Mouse (Mus musculus) A20 (cell line): ENCODE results near the gene Hist1h1c.

ENCODE experiments used
- DNase-seq: peaks from one replicate; pipeline ENCODE4 v3.0.0-alpha.2; 2011; ENCODE audit warnings: low read depth, low spot score

Hist1h1c gene

GRCm38 (mm10) chr13:23745381-23746161 lies 7.0 kb downstream of the Hist1h1c start, which contains the start of gene Hist1h3c:
Hist1h3c (minus strand) TSS chr13:23745602.
- peak; percentile 94 for DNase-seq

GRCm38 (mm10) chr13:23746201-23747080 lies 7.8 kb downstream of the Hist1h1c start, which contains the start of gene Hist1h2bb:
Hist1h2bb (plus strand) TSS chr13:23746734.
- DNase-seq = peak; percentile 95

- DNase-seq = peak; percentile 78
These were observed 8.7 kb downstream of the Hist1h1c start for GRCm38 (mm10) chr13:23747081-23747891.

GRCm38 (mm10) chr13:23747892-23748288 lies 9.3 kb downstream of the Hist1h1c start:
- DNase-seq = no peak

- no peak for DNase-seq
These were observed 11.0 kb downstream of the Hist1h1c start for GRCm38 (mm10) chr13:23749563-23750121.

- DNase-seq = peak; percentile 89
These were observed 12.3 kb downstream of the Hist1h1c start, which contains the start of gene Hist1h2ab for GRCm38 (mm10) chr13:23750839-23751477. Hist1h2ab (plus strand) TSS chr13:23751126.

DNA sequence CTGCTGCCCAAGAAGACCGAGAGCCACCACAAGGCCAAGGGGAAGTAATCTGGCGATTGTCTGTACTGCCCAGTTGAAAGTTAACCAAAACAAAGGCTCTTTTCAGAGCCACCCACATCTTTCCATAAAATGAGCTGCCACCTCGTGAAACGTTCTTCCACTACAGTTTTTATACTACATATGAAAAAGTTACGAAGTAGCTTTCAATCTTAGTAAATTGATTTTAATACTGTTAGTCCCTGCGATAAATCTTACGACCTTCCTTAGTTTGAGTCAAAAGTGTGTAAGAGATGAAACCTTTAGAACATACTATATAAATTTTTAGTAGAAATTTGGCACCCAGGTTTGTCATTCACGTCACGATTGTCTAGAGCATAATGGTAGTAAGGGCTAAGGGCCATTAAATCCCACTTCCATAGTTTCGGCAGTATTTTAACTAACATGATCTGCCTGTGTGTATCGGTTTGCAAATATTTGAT lies 12.9 kb downstream of the Hist1h1c start:
- DNase-seq = peak; percentile 75

GRCm38 (mm10) chr13:23752067-23752741 lies 13.6 kb downstream of the Hist1h1c start, which contains the start of gene Hist1h3b:
Hist1h3b (plus strand) TSS chr13:23752267.
- peak; percentile 95 for DNase-seq

DNA sequence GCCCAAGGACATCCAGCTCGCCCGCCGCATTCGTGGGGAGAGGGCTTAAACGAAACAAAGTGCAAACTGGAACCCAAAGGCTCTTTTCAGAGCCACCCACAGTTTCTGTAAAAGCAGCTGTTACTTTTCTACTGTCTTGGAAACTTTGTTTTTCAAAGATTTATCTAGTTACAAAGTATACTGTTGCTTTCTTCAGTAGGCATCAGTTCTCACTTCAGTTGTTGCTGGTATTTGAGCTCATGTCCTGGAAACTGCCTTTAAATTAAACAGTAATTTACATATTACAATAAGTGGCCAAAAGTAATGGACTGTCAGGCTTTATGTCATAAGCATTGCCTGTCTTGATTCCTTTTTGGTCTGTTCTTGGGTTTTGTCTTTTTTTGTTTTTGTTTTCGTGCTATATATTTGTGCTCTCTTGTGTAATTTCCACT lies 14.1 kb downstream of the Hist1h1c start:
- DNase-seq = peak; percentile 73

DNA sequence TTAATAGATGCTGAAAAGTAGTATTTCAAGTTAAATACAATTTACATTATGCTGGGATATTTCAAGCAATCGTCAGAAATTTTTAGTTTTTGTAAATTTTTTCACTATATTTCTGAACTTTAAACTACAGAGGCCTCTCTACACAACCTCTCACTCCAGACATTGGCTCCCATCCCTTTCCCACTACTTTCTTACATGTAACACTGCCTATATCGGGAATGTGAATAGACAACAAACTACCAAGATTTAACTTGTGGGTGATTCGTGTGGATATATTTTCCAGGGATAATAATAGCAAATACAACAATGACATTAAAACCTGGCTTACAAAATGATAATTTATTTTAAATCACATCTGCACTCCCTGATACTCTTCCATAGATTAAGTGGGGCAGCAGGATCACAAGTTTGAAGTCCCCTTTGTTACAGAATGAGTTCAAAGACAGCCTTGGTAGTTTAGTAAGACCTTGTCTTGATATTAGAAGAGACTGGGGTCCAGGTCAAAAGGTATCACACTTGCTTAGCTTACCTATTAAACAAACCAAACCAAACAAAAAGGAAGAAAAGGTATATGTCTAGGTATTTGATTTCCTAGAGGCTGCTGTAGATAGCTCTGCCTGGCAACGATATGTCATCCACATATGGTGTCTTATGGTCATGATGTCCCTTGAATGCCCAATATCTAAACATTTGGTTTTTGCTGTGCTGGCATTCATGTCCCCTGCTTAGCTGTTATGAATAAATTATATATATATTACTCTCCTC lies 14.9 kb downstream of the Hist1h1c start:
- no peak for DNase-seq

DNA sequence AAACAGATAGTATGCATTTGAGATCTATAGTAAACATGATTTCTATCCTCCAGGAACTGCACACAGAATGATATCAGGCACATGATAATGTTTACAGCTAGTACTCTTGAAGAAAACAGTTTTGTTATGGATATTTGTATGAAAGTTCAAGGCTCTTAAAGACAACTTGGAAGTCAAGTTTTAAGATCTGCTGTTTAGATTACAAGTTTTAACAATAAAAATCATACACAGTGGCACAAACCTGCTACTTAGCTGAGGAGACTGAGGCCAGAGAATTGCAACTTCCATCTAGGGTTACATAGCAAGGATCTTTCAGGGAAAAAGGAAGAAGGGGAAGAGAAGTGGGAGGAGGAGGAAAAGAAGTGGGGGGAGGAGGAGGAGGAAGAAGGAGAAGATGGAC lies 16.4 kb downstream of the Hist1h1c start:
- DNase-seq = no peak

DNA sequence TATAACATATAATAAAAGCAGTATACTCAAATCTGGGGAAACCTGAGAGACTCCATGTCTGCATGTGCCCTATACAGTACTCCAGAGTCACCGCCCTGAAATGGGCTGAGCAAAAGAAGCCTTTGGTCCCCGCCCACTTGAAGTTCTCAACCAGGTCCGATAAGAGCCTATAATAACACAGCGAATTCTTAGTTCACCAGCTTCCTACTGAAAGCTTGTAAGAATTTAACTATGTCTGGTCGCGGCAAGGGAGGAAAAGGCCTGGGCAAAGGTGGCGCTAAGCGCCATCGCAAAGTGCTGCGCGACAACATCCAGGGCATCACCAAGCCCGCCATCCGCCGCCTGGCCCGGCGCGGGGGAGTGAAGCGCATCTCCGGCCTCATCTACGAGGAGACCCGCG lies 18.2 kb downstream of the Hist1h1c start, which contains the start of gene Hist1h4b:
TSS of gene Hist1h4b (plus strand) at position 224 of the 400 bp plus-strand sequence.
- DNase-seq = peak; percentile 97

- DNase-seq = peak; percentile 75
These were observed 18.7 kb downstream of the Hist1h1c start for GRCm38 (mm10) chr13:23757211-23757773.

- DNase-seq = no peak
These were observed 19.3 kb downstream of the Hist1h1c start for GRCm38 (mm10) chr13:23757921-23758320.

DNA sequence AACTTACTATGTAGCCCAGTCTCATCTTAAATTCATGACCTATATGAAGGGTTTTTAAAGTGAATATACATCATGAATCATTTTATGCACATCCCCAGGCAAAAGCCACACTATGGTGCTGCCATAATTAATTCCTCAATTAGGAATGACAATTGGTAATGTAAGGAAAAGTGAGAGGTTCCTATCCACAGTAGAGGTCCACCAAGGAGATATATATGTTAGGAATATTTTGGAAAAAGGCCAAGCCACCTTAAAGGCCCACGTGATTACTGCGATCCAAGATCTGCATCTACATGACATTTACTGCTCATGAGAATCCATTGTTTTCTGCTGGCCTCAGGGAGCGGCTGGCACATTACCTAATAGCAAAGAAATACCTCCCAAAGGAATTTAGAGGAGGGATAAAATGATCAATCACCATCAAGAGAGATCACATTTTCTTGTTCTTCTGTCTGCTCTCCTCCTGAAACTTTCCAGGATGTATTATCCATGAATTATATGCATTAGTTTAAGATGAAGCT lies 20.7 kb downstream of the Hist1h1c start:
- no peak for DNase-seq

DNA sequence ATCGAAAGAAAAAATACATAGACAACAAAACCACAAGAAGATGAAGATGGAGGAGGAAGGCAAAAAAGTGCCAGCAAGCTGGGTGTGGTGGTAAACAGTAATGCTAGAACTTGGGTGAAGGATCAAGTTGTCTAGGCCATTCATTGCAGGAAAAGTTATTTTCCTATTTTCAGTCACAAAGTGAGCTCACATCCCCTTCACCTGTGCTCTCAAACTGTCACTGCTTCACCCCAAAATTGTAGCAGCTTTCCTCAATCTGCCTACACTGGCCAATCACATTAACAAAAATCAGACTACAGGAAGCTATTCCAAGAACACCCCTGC lies 21.3 kb downstream of the Hist1h1c start:
- no peak for DNase-seq

- peak; percentile 80 for DNase-seq
These were observed 21.8 kb downstream of the Hist1h1c start for GRCm38 (mm10) chr13:23760240-23760971.
